Mouse (Mus musculus) embryonic facial prominence, embryonic 15.5 days (tissue): ENCODE results near the gene Col4a1. TPM values are rescaled to one million over a fixed set of nuclear protein-coding genes. Genes with fewer than 3 reads are reported as not detected.

ENCODE experiments used
- ATAC-seq: fragments of 200-750 bp; cut with Nextera tagmentation; 2 replicates; pipeline ENCODE4 v1.8.0; 2017; ENCODE audit warnings: low read depth, moderate TSS enrichment; ENCODE audit not compliant: insufficient number of reproducible peaks, low FRiP score, low TSS enrichment
- H3K27ac ChIP-seq: fragments of 300-500 bp; sonication (generic); replicated peaks from 2 replicates; pipeline ENCODE4 v1.5.1; 2015; ENCODE audit warnings: mild to moderate bottlenecking, inconsistent platforms
- H3K27me3 ChIP-seq: fragments of 300-500 bp; sonication (generic); 2 replicates; pipeline ENCODE4 v1.6.1; 2015; ENCODE audit warnings: inconsistent platforms
- H3K36me3 ChIP-seq: fragments of 300-500 bp; sonication (generic); 2 replicates; pipeline ENCODE4 v1.6.1; 2015; ENCODE audit warnings: mild to moderate bottlenecking, inconsistent platforms
- H3K4me1 ChIP-seq: fragments of 300-500 bp; sonication (generic); 2 replicates; pipeline ENCODE4 v1.6.1; 2015; ENCODE audit warnings: inconsistent platforms
- H3K4me2 ChIP-seq: fragments of 300-500 bp; sonication (generic); replicated peaks from 2 replicates; pipeline ENCODE4 v1.6.1; 2015; ENCODE audit warnings: mild to moderate bottlenecking, inconsistent platforms
- H3K4me3 ChIP-seq: fragments of 300-500 bp; sonication (generic); replicated peaks from 2 replicates; pipeline ENCODE4 v1.5.1; 2015; ENCODE audit warnings: mild to moderate bottlenecking, inconsistent platforms
- H3K9ac ChIP-seq: fragments of 300-500 bp; sonication (generic); 2 replicates; pipeline ENCODE4 v1.6.1; 2015; ENCODE audit warnings: inconsistent platforms
- H3K9me3 ChIP-seq: fragments of 300-500 bp; sonication (generic); replicated peaks from 2 replicates; pipeline ENCODE4 v1.6.1; 2016; ENCODE audit warnings: inconsistent platforms
- WGBS: fragments of 180-500 bp; shearing (Covaris S2); methylation state at CpG from one replicate; pipeline ENCODE4 v1.1.7; 2015; 5-methylcytosine and 5-hydroxymethylcytosine counted together
- polyA plus RNA-seq: library from polyadenylated mRNA; unstranded; fragments of >200 nt; fragmentation: Nextera tagmentation; extraction: Ambion mirVana; gene quantifications from 2 replicates; pipeline ENCODE4 v1.2.1, GENCODE M21; 2015

Gene Col4a1
- polyA plus RNA-seq, 1 experiment from 2014 or later: 200 TPM

DNA sequence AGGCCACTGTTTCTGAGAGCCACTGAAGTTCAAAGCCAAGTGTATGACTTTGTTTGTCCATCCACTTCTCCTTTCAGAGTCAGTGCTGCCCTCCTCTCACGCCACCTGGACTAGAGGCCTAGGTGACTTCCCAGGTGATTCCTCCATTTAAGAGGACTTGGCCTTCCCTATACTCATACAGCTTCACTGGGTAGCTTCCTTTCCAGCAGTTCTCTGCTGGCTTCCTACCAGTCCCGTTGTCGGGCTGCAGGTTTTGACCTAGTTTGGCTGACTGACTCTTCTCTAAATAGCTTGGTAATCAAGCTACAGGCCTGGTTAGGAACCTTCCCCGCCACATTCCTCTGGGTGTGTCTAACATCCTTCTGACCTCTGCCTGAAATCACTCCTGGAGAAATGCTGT is 18.9 kb upstream of the Col4a1 start:
- Histone ChIP-seq H3K27ac (no peak overlapping the region), H3K36me3 (no peaks in the 10 kb centered on the region), H3K9me3 (no peaks in the 10 kb centered on the region), H3K4me1 (peaks cover 18% of the 10 kb centered on the region), H3K9ac (no peak overlapping the region), H3K4me2 (no peak overlapping the region), H3K27me3 (no peaks in the 10 kb centered on the region), H3K4me3 (no peak overlapping the region)
- no peak for ATAC-seq
- WGBS: 65% methylated on average over 4 of the region's 4 CpGs

DNA sequence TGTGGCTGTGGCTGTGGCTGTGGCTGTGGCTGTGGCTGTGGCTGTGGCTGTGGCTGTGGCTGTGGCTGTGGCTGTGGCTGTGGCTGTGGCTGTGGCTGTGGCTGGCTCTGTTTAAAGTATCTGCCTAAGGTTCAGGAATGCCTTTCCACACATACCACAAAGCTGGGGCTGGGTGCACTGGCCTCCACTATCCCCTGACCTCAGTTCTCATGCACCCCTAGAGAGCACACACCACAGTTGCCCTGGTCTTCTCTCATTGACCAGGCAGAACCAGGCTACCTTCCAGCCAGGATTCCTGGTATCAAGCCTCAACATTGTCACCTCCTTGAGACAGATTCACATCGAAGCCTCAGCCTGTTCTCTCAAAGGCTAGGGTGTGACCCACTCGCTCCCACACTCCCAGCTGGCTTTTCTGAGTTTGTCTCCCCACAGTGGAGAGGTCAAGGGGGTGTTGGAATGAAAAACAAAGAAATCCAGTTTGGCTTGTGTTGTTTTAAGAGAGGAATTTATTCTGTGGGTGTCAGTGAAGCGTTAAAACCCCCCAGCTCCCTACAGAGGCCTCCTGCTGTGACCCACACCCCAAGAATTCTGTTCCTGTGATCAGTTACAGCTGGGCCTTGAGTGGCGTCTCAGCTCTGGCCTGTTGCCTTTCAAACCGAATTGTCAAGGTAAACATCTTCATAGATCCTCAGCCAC is 15.2 kb upstream of the Col4a1 start:
- ATAC-seq: no peak
- no peak overlapping the region for H3K4me3 ChIP-seq
- WGBS: 38% methylated on average over 5 of the region's 5 CpGs
- H3K27me3 ChIP-seq: no peaks in the 10 kb centered on the region
- H3K4me1 ChIP-seq: peaks cover 33% of the 10 kb centered on the region
- H3K4me2 ChIP-seq: no peak overlapping the region
- no peaks in the 10 kb centered on the region for H3K36me3 ChIP-seq
- peak overlapping the region; percentile 48 for H3K27ac ChIP-seq
- H3K9ac ChIP-seq: no peak overlapping the region
- no peaks in the 10 kb centered on the region for H3K9me3 ChIP-seq

DNA sequence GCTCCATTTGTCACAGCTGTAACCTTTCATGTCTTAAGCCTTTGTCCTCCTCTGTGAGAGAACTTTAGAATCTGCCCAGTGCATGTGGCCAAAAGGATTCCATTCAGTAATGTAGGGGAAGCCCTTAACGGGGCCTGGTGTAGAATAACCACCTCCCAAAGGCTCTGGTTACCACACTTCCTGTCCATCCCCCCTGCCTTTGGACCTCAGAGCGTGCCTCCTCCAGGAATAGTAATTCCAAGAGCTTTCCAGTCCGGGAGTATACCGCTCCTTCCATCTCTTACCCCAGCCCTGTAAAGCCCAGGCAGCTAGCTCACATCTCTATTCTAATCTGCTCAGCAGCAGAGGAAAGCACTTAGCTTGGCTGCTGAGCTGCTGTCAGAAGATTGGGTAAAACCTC is 14.7 kb upstream of the Col4a1 start:
- H3K9me3 ChIP-seq: no peaks in the 10 kb centered on the region
- no peaks in the 10 kb centered on the region for H3K36me3 ChIP-seq
- H3K4me2 ChIP-seq: no peak overlapping the region
- H3K4me3 ChIP-seq: no peak overlapping the region
- peaks cover 35% of the 10 kb centered on the region for H3K4me1 ChIP-seq
- 27% methylated on average over 4 of the region's 4 CpGs for WGBS
- H3K27ac ChIP-seq: peak overlapping the region; percentile 48
- H3K27me3 ChIP-seq: no peaks in the 10 kb centered on the region
- peak; percentile 75; the same call in 1 of the 2 replicates for ATAC-seq
- no peak overlapping the region for H3K9ac ChIP-seq

DNA sequence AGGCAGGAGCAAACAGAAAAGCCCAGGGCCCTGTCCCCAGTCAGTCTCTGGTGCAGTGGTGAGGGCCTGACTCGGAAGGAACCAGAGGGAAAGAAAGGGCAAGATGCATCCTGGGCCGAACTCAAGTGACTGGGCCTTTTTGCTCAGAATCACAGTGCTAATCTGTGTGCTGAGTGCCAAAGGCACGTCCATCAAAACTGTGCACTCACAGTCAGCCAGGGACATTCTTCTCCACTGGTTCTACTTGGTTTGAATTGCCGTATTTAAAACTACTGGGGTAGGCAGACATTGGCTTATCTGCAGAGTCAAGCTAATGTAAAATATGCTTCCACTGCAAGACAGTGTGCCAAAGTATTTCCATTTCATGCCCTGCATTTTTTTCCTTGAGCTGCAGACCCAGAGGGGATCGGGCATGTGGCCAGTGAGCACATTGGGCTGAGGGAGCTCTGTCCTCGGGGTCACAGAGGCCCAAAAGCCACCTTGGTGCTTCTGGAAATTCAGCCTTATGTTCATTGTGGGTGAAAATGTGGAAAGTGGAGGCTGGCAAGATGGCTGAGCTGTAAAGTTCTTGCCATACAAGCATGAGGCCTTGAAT is 12.3 kb upstream of the Col4a1 start:
- WGBS: 70% methylated on average over 6 of the region's 6 CpGs
- Histone ChIP-seq H3K9ac (no peak overlapping the region), H3K36me3 (no peaks in the 10 kb centered on the region), H3K27ac (0 out of 2 replicates have a peak overlapping the region, but pooled peaks have one; percentile 0), H3K27me3 (no peaks in the 10 kb centered on the region), H3K9me3 (no peaks in the 10 kb centered on the region), H3K4me1 (peaks cover 35% of the 10 kb centered on the region), H3K4me2 (no peak overlapping the region), H3K4me3 (no peak overlapping the region)
- ATAC-seq: no peak

DNA sequence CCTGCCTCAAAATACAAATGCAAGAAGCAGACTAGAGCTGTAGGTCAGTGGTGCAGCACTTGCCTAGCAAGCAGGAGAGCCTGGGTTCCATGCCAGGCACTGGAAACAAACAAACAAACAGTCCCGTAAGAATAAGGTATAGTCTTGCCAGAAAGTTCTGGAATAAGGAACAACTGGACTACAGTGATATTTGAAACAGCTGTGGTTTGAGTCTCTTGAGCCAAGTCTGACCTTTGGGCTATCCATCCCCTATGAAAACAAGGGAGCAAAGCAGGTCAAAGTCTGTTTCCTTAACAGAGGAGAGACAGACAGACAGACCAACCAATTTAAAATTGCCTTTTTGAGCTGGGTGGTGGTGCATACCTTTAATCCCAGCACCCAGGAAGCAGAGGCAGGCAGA is 11.1 kb upstream of the Col4a1 start:
- no peak for ATAC-seq
- 74% methylated on average over 1 of the region's 1 CpGs for WGBS
- H3K4me1 ChIP-seq: peaks cover 35% of the 10 kb centered on the region
- H3K4me3 ChIP-seq: no peak overlapping the region
- no peaks in the 10 kb centered on the region for H3K36me3 ChIP-seq
- no peak overlapping the region for H3K27ac ChIP-seq
- H3K9ac ChIP-seq: no peak overlapping the region
- H3K9me3 ChIP-seq: no peaks in the 10 kb centered on the region
- no peaks in the 10 kb centered on the region for H3K27me3 ChIP-seq
- H3K4me2 ChIP-seq: no peak overlapping the region

DNA sequence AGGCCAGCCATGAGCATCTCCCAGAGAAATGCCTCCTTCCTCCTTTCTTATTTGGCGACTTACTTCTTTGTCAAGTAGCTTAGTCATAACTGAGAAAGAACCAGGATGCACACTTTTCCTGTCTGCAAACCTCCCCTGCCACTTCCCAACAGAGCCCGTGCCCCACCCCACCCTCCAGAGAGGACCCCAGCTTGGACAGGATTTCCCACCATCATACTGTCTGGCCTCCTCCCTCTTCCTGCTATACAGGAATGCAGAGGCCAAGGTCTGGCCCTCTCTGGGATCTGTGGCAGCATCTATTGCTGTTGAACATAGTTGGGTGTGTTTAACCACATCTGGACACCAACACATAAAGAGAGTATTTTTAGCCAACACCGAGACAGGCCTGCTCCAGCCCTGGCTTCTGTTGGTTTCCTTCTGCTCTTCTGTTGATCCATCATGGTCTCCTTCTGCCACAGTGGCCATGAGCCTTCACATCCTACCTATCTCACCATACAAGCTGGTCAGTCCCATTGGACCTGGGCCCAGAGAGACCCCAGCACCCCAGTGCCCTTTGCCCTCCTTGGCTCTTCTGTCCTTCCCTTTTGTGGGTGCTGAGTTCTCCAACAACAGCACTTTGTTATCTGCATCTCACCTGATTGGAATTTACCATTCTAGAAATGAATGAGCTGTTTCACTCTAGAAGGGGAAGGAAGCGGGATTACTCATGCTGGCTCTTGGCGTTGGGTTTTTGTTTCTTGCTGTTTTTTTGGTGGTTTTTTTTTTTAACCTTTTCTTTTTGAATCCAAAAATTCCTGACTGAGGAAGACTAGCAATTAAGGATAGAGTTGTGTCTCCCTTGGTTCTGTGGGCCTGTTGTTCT is 10.3 kb upstream of the Col4a1 start:
- no peak for ATAC-seq
- Histone ChIP-seq H3K4me3 (no peak overlapping the region), H3K4me2 (no peak overlapping the region), H3K27me3 (no peaks in the 10 kb centered on the region), H3K27ac (no peak overlapping the region), H3K9ac (no peak overlapping the region), H3K4me1 (peaks cover 31% of the 10 kb centered on the region), H3K9me3 (no peaks in the 10 kb centered on the region), H3K36me3 (no peaks in the 10 kb centered on the region)
- 84% methylated on average over 5 of the region's 5 CpGs for WGBS

DNA sequence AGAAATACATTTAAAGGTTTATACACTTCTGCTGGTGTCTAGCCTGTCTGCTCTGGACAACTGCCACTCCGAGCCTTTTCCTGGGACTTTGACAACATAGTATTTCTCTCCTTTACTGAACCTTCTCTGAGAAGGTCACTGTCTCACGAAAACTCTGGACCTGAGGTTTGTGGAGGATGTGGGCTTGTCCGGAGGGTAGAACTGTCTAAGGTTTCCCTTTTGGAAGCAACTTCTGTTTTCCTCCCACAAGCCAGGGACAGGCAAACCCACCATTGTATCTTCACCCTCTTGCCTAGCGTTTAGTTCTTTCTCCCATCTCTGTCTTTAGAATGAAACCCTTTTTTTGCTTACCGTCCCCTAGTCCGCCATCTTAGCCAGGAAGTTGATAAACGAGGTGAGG is 9.2 kb upstream of the Col4a1 start:
- Histone ChIP-seq H3K4me2 (no peak overlapping the region), H3K27ac (no peak overlapping the region), H3K4me3 (no peak overlapping the region), H3K9ac (no peak overlapping the region), H3K9me3 (no peaks in the 10 kb centered on the region), H3K27me3 (no peaks in the 10 kb centered on the region), H3K36me3 (no peaks in the 10 kb centered on the region), H3K4me1 (peaks cover 20% of the 10 kb centered on the region; the same call in 1 of the 2 replicates)
- no peak for ATAC-seq
- WGBS: 89% methylated on average over 7 of the region's 7 CpGs

DNA sequence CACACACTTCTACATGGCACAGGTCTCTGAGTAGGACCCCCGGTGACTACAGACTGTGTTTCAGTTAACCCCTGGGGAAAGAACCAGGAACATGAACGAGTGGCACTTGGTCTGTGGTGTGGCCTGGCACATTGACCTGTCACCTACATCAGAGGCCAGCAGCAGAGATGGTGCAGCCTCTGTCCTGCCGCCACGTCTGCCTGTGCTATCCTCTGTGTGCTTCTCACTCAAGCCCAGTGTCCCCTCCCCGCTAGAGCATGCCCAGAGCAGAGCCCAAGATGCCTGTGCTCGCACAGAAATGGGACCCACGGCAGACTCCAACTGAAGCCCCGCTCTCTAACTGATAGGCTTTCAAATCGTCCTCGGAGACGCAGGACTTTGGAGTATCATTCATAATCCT is 6.8 kb upstream of the Col4a1 start:
- Histone ChIP-seq H3K4me2 (no peak overlapping the region), H3K4me1 (peaks cover 16% of the 10 kb centered on the region), H3K9ac (no peak overlapping the region), H3K27me3 (no peaks in the 10 kb centered on the region), H3K9me3 (no peaks in the 10 kb centered on the region), H3K27ac (no peak overlapping the region), H3K4me3 (no peak overlapping the region), H3K36me3 (no peaks in the 10 kb centered on the region)
- ATAC-seq: no peak
- WGBS: 91% methylated on average over 11 of the region's 11 CpGs

DNA sequence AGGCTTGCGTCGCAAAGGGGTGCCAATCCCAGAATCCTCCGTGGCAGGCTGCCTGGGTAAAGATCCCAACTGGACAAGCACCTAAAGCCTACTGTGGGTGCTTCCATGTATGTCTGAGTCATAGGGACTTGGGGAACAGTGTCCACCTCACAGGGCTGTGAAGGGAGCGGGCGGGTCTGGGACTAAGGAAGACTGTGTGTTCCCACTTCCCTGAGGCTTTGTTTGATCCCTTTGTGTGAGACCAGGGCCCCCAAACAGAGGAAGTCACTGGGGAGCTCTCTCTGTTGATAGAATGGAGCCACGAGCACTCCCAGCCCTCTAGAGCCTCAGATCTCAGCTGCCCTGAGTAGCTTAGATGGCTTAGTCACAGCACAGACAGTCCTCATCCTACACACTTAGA is 3.5 kb upstream of the Col4a1 start:
- ATAC-seq: no peak
- Histone ChIP-seq H3K36me3 (no peaks in the 10 kb centered on the region), H3K4me1 (peaks cover 38% of the 10 kb centered on the region), H3K4me2 (no peak overlapping the region), H3K4me3 (no peak overlapping the region), H3K27ac (no peak overlapping the region), H3K9me3 (no peaks in the 10 kb centered on the region), H3K9ac (no peak overlapping the region), H3K27me3 (no peaks in the 10 kb centered on the region)
- 74% methylated on average over 6 of the region's 6 CpGs for WGBS

DNA sequence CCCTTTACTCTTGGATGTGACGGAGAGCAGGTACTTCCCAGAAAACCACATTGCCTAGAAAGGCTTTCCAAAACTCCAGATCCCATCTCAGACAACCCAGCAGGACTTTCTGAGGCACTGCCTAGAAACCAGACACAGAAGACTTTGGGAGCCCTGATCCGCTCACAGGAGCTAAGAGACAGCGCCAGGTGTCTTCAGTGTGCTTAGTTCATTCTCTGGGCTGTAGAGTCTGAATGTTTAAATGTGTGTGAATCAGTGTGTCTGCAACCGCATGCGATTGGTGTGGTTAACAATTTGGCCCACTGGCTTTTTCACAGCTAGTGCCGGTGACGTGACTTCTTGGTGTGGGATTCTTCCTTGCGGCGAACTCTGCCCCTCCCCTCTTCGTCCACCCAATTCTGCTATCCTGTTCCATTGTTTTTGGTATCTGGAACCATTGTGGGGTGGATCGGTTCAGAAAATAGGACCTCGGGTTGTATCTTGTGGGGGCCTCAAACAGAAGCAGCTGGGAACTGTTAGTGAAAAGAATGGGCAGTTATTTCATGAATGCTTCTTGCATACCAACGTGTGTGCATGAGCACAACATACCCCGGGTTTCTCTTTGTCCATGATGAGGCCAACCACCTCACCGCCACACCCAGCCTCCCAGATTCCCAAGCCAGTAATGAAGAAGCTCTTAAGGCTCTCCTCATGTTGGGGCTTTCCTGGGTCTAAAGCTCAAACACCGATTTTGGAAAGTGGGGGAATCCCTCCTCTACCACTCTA is 2.7 kb upstream of the Col4a1 start:
- Histone ChIP-seq H3K27me3 (no peaks in the 10 kb centered on the region), H3K4me3 (peak overlapping the region; percentile 2; the same call in 1 of the 2 replicates), H3K27ac (no peak overlapping the region), H3K4me1 (peaks cover 44% of the 10 kb centered on the region), H3K9me3 (no peaks in the 10 kb centered on the region), H3K9ac (no peak overlapping the region), H3K4me2 (peak overlapping the region; percentile 88; the same call in 1 of the 2 replicates), H3K36me3 (no peaks in the 10 kb centered on the region)
- WGBS: 73% methylated on average over 16 of the region's 16 CpGs
- ATAC-seq: no peak

DNA sequence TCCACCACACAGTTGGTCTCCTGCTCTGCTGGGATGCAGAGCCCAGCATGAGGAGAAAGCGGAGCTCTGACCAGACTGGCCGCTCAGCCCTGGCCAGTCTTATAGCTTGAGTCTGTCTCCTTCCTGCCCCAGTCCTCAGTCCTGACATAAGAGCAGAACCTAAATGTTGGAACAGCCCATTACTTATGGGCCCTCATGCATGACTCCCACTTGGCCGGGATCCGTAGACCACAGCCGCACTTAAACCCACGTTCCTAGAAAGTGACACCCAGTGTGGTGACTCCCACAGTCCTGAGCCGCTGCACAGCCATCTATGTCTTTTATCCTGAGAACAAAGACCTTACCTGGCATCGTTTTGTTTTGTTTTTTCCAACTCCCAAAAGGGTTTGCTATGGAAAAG is 2.0 kb upstream of the Col4a1 start:
- peaks cover 47% of the 10 kb centered on the region for H3K4me1 ChIP-seq

More for the DNA sequence above, 2.0 kb upstream of the Col4a1 start:
- Histone ChIP-seq H3K4me3 (peak overlapping the region; percentile 80), H3K4me2 (peak overlapping the region; percentile 88), H3K9ac (no peak overlapping the region), H3K27ac (no peak overlapping the region), H3K27me3 (no peaks in the 10 kb centered on the region), H3K36me3 (no peaks in the 10 kb centered on the region), H3K9me3 (no peaks in the 10 kb centered on the region)
- no peak for ATAC-seq
- WGBS: 81% methylated on average over 8 of the region's 8 CpGs
